Mouse (Mus musculus) thymus, adult 2 months (tissue): ENCODE results near the gene Gramd2.

Experiments used
- CTCF ChIP-seq: fragments of 200-500 bp; IDR thresholded peaks from 2 replicates; pipeline ENCODE4 v1.5.1; 2012; ENCODE audit warnings: mild to moderate bottlenecking, control low read depth, low read length, moderate library complexity, borderline replicate concordance; ENCODE audit not compliant: control insufficient read depth, poor library complexity, insufficient read depth; ENCODE audit errors: extremely low read depth
- POLR2A ChIP-seq: fragments of 200-500 bp; IDR thresholded peaks from 2 replicates; pipeline ENCODE4 v1.6.1; 2012; ENCODE audit warnings: mild to moderate bottlenecking, low read length, control low read depth, moderate library complexity; ENCODE audit not compliant: control insufficient read depth, poor library complexity, insufficient read depth; ENCODE audit errors: extremely low read depth

DNA sequence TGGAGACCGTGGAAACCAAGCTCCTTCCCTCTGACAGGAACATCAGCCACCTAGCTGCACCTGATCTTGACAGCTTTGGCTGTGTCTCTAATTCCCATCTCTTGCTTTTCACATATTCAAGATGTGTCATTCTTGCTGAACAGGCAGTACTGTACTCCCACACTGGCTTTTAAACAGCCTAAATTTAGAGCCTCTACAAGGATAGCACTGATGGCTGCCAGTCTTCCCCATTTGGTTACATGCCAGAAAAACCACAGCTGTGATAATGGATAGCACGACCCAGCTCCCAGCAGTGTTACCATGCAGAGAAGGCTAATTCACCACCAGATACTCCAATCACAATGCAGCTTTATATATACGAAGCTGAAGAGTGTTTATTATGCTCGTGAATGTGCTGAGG is 12.7 kb upstream of the Gramd2 start:
- TF ChIP-seq CTCF (no peak), POLR2A (no peak)
